Comparison of ENCODE assay signal across 8 mouse cellular contexts in genomic region chr4:148087907-148088527, GRCm38 (mm10). TPM values are rescaled to one million over a fixed set of nuclear protein-coding genes. Genes with fewer than 3 reads are reported as not detected.
A peak's percentile ranks its signal among the peaks of the same experiment; 100 is the strongest.
DNase-seq lines count a peak whose midpoint lies in the region; ATAC-seq lines count a peak whose summit lies in the region.

Gene Agtrap (minus strand): TSS chr4:148088031.

- intact Hi-C loops in left cerebral cortex, postnatal 10 days (cut with DNase I), result no loop called here

- ATAC-seq in inflammation-experienced regulatory T-cells, adult 6 months, result peak; percentile 98
- peak; percentile 91 for ATAC-seq in megakaryocyte-erythroid progenitor cell, adult 5-6 weeks (replicated peaks; ENCODE audit: low FRiP score, low TSS enrichment, poor library complexity, severe bottlenecking)

- peak; percentile 87 for DNase-seq in adipocyte (ENCODE audit: low spot score)
- peak; percentile 98 for DNase-seq in embryo, embryonic 10 days (ENCODE audit: low spot score)
- DNase-seq in gastrocnemius, postnatal 10 days, result peak; percentile 97
- DNase-seq in left cerebral cortex, postnatal 10 days (ENCODE audit: extremely low spot score in 1 of 2, low spot score in 2 of 2), result peak; percentile 92 to 97
- peak; percentile 94 for DNase-seq in right cerebral cortex, postnatal 25 days
- peak; percentile 91 to 96 for DNase-seq in urinary bladder, postnatal 4 days (ENCODE audit: low spot score in 2 of 2)

RNA-seq across cellular contexts. Expression of gene Agtrap, which starts in this region (rescaled TPM):
- total RNA-seq in gastrocnemius, postnatal 10 days (2021), result 10 to 100 TPM; 14.9 to 15.5 TPM
- polyA plus RNA-seq in inflammation-experienced regulatory T-cells, adult 6 months (2017; shearing (Covaris generic)), result 10 to 100 TPM; 13.3 to 21.5 (median 14.3) TPM
- 1 to 10 TPM; 3.6 to 4.3 TPM for total RNA-seq in left cerebral cortex, postnatal 10 days (2021)
- 15.4 and 26.3 TPM in 2 replicates for total RNA-seq in megakaryocyte-erythroid progenitor cell, adult 5-6 weeks (2014; fragmentation: Nextera tagmentation)
- total RNA-seq in megakaryocyte-erythroid progenitor cell, adult 5-6 weeks (2017), result 11.6 and 20.4 TPM in 2 replicates

Comparison
In these comparisons a context has a peak if more than half of its experiments do, and no peak if none do; other contexts are left out.
1. Peak in every context shown above with its lines: DNase-seq and ATAC-seq.